Mouse (Mus musculus) megakaryocyte, embryonic 14.5 days (primary cell): ENCODE measurements around the gene Kcnj6.

ENCODE experiments used
- FLI1 ChIP-seq: IDR thresholded peaks from 2 replicates; pipeline ENCODE4 v1.6.1; 2012; ENCODE audit warnings: low read length, inconsistent platforms, mixed read lengths
- GATA1 ChIP-seq: IDR thresholded peaks from 3 replicates; pipeline ENCODE4 v1.6.1; 2012; ENCODE audit warnings: mixed read lengths, low read length, inconsistent platforms, borderline replicate concordance

DNA sequence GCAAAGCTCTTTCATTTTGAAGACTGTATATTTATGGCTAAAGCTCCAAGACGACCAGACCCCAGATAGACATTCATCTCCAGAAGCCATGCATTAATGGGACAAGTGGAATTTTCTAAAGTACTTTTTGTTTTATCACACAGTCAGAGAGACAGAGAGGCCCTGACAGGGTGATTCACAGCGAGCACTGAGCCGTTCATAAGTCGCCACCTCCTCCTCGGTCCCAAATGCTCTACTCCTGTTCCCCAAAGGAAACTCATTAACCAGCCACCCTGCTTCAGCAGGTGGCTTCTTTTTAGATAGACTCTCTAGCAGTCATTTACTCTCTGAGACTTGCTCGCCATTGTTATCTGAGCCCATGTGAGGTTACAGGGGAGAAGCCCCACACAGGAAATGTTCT, 72.1 kb downstream of the Kcnj6 start:
- TF ChIP-seq FLI1 (no peak), GATA1 (no peak)
